Mouse (Mus musculus): ENCODE measurements around the gene Tmem161a.

DNA sequence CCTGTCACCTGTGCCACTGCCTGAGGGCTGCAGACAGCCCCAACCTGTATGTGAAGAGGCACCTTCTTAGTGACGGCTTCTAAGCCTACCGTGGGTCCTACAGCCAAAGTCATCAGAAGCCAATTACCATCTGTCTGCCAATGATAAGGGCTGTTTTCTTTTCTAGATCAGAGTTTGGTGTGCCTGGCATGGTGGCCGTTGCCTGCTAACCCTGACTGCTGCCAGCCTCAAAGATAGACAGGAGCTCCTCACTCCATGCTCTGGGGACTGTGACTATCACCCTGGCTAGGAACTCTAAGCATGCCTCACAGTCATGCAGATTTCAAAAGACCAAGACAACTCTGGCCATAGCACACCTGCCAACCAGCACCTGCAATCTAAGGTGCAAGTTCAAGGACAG is 29.3 kb downstream of the Tmem161a start:
- TF ChIP-seq CTCF (IDR thresholded peaks at IDR 0.05; ENCODE audit: low read depth) = no peak
- peak; percentile 90 for TF ChIP-seq EP300 (IDR thresholded peaks at IDR 0.05; ENCODE audit: low read depth)
